8 mouse cellular contexts compared by ENCODE assay signal in genomic region chr9:80258396-80258795, GRCm38 (mm10).
DNase-seq lines count a peak whose midpoint lies in the region; ATAC-seq and TF ChIP-seq lines count a peak whose summit lies in the region.

No protein-coding gene starts in this region.

- TF ChIP-seq POLR2A in spleen, adult 2 months (IDR thresholded peaks at IDR 0.05; ENCODE audit: low read depth, low read length) = no peak

- no peak overlapping the region for H3K4me3 ChIP-seq in spleen, adult 2 months (ENCODE audit: extremely low read depth, insufficient read depth, insufficient read length)
- H3K4me3 ChIP-seq in hindbrain, postnatal 0 days (ENCODE audit: low read length) = no peak overlapping the region

- no peaks in the 10 kb centered on the region for H3K9me3 ChIP-seq in hindbrain, postnatal 0 days (ENCODE audit: low read length)

- no peak overlapping the region for H3K4me2 ChIP-seq in hindbrain, postnatal 0 days (ENCODE audit: low read depth, low read length)

- no peaks in the 10 kb centered on the region for H3K27me3 ChIP-seq in spleen, adult 2 months (ENCODE audit: control insufficient read depth, insufficient read depth, low read length)
- H3K27me3 ChIP-seq in hindbrain, postnatal 0 days (ENCODE audit: insufficient read depth, low read length) = no peaks in the 10 kb centered on the region

- no peak overlapping the region for H3K27ac ChIP-seq in spleen, adult 2 months (ENCODE audit: insufficient read depth, low read length)
- no peak overlapping the region for H3K27ac ChIP-seq in hindbrain, postnatal 0 days

- H3K4me1 ChIP-seq in spleen, adult 2 months (ENCODE audit: control insufficient read depth, insufficient read depth, insufficient read length) = peaks cover 6% of the 10 kb centered on the region; the same call in 1 of the 2 replicates
- H3K4me1 ChIP-seq in hindbrain, postnatal 0 days (ENCODE audit: insufficient read depth, low read length) = no peaks in the 10 kb centered on the region

- H3K36me3 ChIP-seq in spleen, adult 2 months (ENCODE audit: control insufficient read depth, insufficient read depth, low read length) = no peaks in the 10 kb centered on the region
- no peaks in the 10 kb centered on the region for H3K36me3 ChIP-seq in hindbrain, postnatal 0 days (ENCODE audit: insufficient read depth, low read length)

- 11% methylated on average over 6 of the region's 6 CpGs for WGBS in spleen, adult 2 months
- 57% methylated on average over 6 of the region's 6 CpGs for WGBS in hindbrain, postnatal 0 days

- peak; percentile 8 to 18 for DNase-seq in adrenal gland, postnatal 36 days
- no peak for DNase-seq in adrenal gland, postnatal 25 days
- DNase-seq in T-cell, adult 2 months (ENCODE audit: low spot score) = peak; percentile 40
- peak; percentile 66 for DNase-seq in kidney, postnatal 10 days
- DNase-seq in spleen, adult 2 months (ENCODE audit: low read depth in 1 of 2, low spot score in 2 of 2) = peak; percentile 19 to 48
- no peak for DNase-seq in urinary bladder, postnatal 10 days (ENCODE audit: low spot score)
- DNase-seq in gastrocnemius, adult 8-10 months (ENCODE audit: low spot score in 2 of 2) = no peak
- DNase-seq in hindbrain, postnatal 0 days (ENCODE audit: low spot score) = no peak

- H3K9ac ChIP-seq in hindbrain, postnatal 0 days (replicated peaks; ENCODE audit: low read length) = no peak overlapping the region

- no peak for ATAC-seq in hindbrain, postnatal 0 days

- TF ChIP-seq CTCF in spleen, adult 2 months (IDR thresholded peaks at IDR 0.05; ENCODE audit: extremely low read depth, insufficient read depth, insufficient read length, insufficient replicate concordance) = no peak; the same call in 1 of the 2 replicates
- TF ChIP-seq CTCF in hindbrain, postnatal 0 days (IDR thresholded peaks at IDR 0.05; ENCODE audit: low read depth) = no peak

Comparison
In these comparisons a context has a peak if more than half of its experiments do, and no peak if none do; other contexts are left out.
1. DNase-seq: peak in adrenal gland, postnatal 36 days (2 of 2), T-cell, adult 2 months (single experiment), kidney, postnatal 10 days (single experiment) and spleen, adult 2 months (2 of 2); none in adrenal gland, postnatal 25 days (single experiment), urinary bladder, postnatal 10 days (single experiment), gastrocnemius, adult 8-10 months (0 of 2) and hindbrain, postnatal 0 days (single experiment).